Mouse (Mus musculus) induced T-regulatory cell, adult 2 months (primary cell): ENCODE data around the gene Aplnr.

Source experiments
- DNase-seq: peaks from one replicate; pipeline ENCODE4 v3.0.0-alpha.2; 2012; ENCODE audit warnings: low read depth

Aplnr gene

GRCm38 (mm10) chr2:85137601-85138140, 1.6 kb downstream of the Aplnr start:
- no peak for DNase-seq

GRCm38 (mm10) chr2:85138143-85138542, 2.1 kb downstream of the Aplnr start:
- no peak for DNase-seq

- no peak for DNase-seq
These were observed 3.4 kb downstream of the Aplnr start for GRCm38 (mm10) chr2:85139393-85139792.

GRCm38 (mm10) chr2:85139846-85140245, 3.8 kb downstream of the Aplnr start:
- no peak for DNase-seq

GRCm38 (mm10) chr2:85140833-85141232, 4.8 kb downstream of the Aplnr start:
- no peak for DNase-seq

GRCm38 (mm10) chr2:85144908-85145307, 8.9 kb downstream of the Aplnr start:
- DNase-seq = no peak

- DNase-seq = no peak
These were observed 9.3 kb downstream of the Aplnr start for GRCm38 (mm10) chr2:85145346-85145745.

GRCm38 (mm10) chr2:85147481-85147880, 11.5 kb downstream of the Aplnr start:
- DNase-seq = no peak

- no peak for DNase-seq
These were observed 14.3 kb downstream of the Aplnr start for GRCm38 (mm10) chr2:85150373-85150772.

GRCm38 (mm10) chr2:85151233-85151632, 15.2 kb downstream of the Aplnr start:
- no peak for DNase-seq

- no peak for DNase-seq
These were observed 19.3 kb downstream of the Aplnr start for GRCm38 (mm10) chr2:85155334-85155733.

- DNase-seq = no peak
These were observed 20.1 kb downstream of the Aplnr start for GRCm38 (mm10) chr2:85156136-85156535.

GRCm38 (mm10) chr2:85157382-85157781, 21.4 kb downstream of the Aplnr start:
- no peak for DNase-seq

- no peak for DNase-seq
These were observed 25.0 kb downstream of the Aplnr start for GRCm38 (mm10) chr2:85160901-85161637.

GRCm38 (mm10) chr2:85161638-85162093, 25.6 kb downstream of the Aplnr start:
- DNase-seq = no peak

GRCm38 (mm10) chr2:85163311-85164047, 27.5 kb downstream of the Aplnr start:
- DNase-seq = no peak

GRCm38 (mm10) chr2:85167624-85168023, 31.6 kb downstream of the Aplnr start:
- DNase-seq = no peak

- DNase-seq = no peak
These were observed 32.3 kb downstream of the Aplnr start for GRCm38 (mm10) chr2:85168327-85168726.

GRCm38 (mm10) chr2:85172071-85172762, 36.2 kb downstream of the Aplnr start:
- DNase-seq = no peak

- DNase-seq = no peak
These were observed 36.7 kb downstream of the Aplnr start for GRCm38 (mm10) chr2:85172763-85173103.

GRCm38 (mm10) chr2:85173545-85173944, 37.5 kb downstream of the Aplnr start:
- DNase-seq = no peak

- DNase-seq = no peak
These were observed 42.2 kb downstream of the Aplnr start for GRCm38 (mm10) chr2:85178139-85178800.
